Mouse (Mus musculus): ENCODE measurements around the gene Zfp1. TPM values are rescaled to one million over a fixed set of nuclear protein-coding genes. Genes with fewer than 3 reads are reported as not detected.

Zfp1 gene
- polyA plus RNA-seq, 1 experiment from 2014 or later, result 16.0 TPM

- 85% methylated on average over 2 of the region's 2 CpGs for WGBS
- peak; percentile 15; the same call in 1 of the 2 replicates for ATAC-seq
These were observed 38.2 kb upstream of the Zfp1 start for GRCm38 (mm10) chr8:111604986-111605385.

GRCm38 (mm10) chr8:111606961-111607360, 36.2 kb upstream of the Zfp1 start:
- Histone ChIP-seq H3K27me3 (replicated peaks; ENCODE audit: control insufficient read depth, insufficient read depth, low read length) (no peaks in the 10 kb centered on the region), H3K4me2 (ENCODE audit: low read depth, low read length) (no peak overlapping the region), H3K27ac (ENCODE audit: low read length) (0 out of 2 replicates have a peak overlapping the region, but pooled peaks have one; percentile 29), H3K9me3 (ENCODE audit: control insufficient read depth, low read length) (no peaks in the 10 kb centered on the region), H3K4me1 (ENCODE audit: control insufficient read depth, insufficient read depth, low read length) (peaks cover 9% of the 10 kb centered on the region), H3K4me3 (ENCODE audit: low read length) (no peak overlapping the region), H3K9ac (ENCODE audit: low read depth, low read length) (no peak overlapping the region), H3K36me3 (ENCODE audit: control insufficient read depth, insufficient read depth, low read length) (no peaks in the 10 kb centered on the region)
- 82% methylated on average over 9 of the region's 9 CpGs for WGBS
- ATAC-seq, result peak; percentile 14; the same call in 1 of the 2 replicates

More at GRCm38 (mm10) chr8:111604986-111605385, 38.2 kb upstream of the Zfp1 start:
- Histone ChIP-seq H3K27ac (ENCODE audit: low read length) (no peak overlapping the region), H3K9me3 (ENCODE audit: control insufficient read depth, low read length) (no peaks in the 10 kb centered on the region), H3K4me2 (ENCODE audit: low read depth, low read length) (no peak overlapping the region), H3K9ac (ENCODE audit: low read depth, low read length) (no peak overlapping the region), H3K27me3 (replicated peaks; ENCODE audit: control insufficient read depth, insufficient read depth, low read length) (no peaks in the 10 kb centered on the region), H3K36me3 (ENCODE audit: control insufficient read depth, insufficient read depth, low read length) (no peaks in the 10 kb centered on the region), H3K4me3 (ENCODE audit: low read length) (no peak overlapping the region), H3K4me1 (ENCODE audit: control insufficient read depth, insufficient read depth, low read length) (peaks cover 11% of the 10 kb centered on the region)

GRCm38 (mm10) chr8:111607414-111607813, 35.8 kb upstream of the Zfp1 start:
- H3K9me3 ChIP-seq (ENCODE audit: control insufficient read depth, low read length), result no peaks in the 10 kb centered on the region
- no peak overlapping the region for H3K4me2 ChIP-seq (ENCODE audit: low read depth, low read length)
- no peak overlapping the region for H3K9ac ChIP-seq (ENCODE audit: low read depth, low read length)
- peak overlapping the region; percentile 31; the same call in 1 of the 2 replicates for H3K27ac ChIP-seq (ENCODE audit: low read length)
- H3K36me3 ChIP-seq (ENCODE audit: control insufficient read depth, insufficient read depth, low read length), result no peaks in the 10 kb centered on the region
- H3K27me3 ChIP-seq (replicated peaks; ENCODE audit: control insufficient read depth, insufficient read depth, low read length), result no peaks in the 10 kb centered on the region
- peaks cover 9% of the 10 kb centered on the region for H3K4me1 ChIP-seq (ENCODE audit: control insufficient read depth, insufficient read depth, low read length)
- WGBS, result 66% methylated on average over 7 of the region's 7 CpGs
- peak; percentile 70 for ATAC-seq
- H3K4me3 ChIP-seq (ENCODE audit: low read length), result no peak overlapping the region

GRCm38 (mm10) chr8:111613181-111613580, 30.0 kb upstream of the Zfp1 start:
- peak; percentile 53; the same call in 1 of the 2 replicates for ATAC-seq
- no peak overlapping the region for H3K27ac ChIP-seq (ENCODE audit: low read length)
- no peak overlapping the region for H3K4me2 ChIP-seq (ENCODE audit: low read depth, low read length)
- no peak overlapping the region for H3K9ac ChIP-seq (ENCODE audit: low read depth, low read length)
- 62% methylated on average over 5 of the region's 5 CpGs for WGBS
- no peaks in the 10 kb centered on the region for H3K9me3 ChIP-seq (ENCODE audit: control insufficient read depth, low read length)
- no peaks in the 10 kb centered on the region for H3K36me3 ChIP-seq (ENCODE audit: control insufficient read depth, insufficient read depth, low read length)
- no peaks in the 10 kb centered on the region for H3K27me3 ChIP-seq (replicated peaks; ENCODE audit: control insufficient read depth, insufficient read depth, low read length)
- peaks cover 3% of the 10 kb centered on the region; the same call in 1 of the 2 replicates for H3K4me1 ChIP-seq (ENCODE audit: control insufficient read depth, insufficient read depth, low read length)
- no peak overlapping the region for H3K4me3 ChIP-seq (ENCODE audit: low read length)

- H3K4me3 ChIP-seq (ENCODE audit: low read length), result no peak overlapping the region
- peak; percentile 29; the same call in 1 of the 2 replicates for ATAC-seq
- H3K36me3 ChIP-seq (ENCODE audit: control insufficient read depth, insufficient read depth, low read length), result no peaks in the 10 kb centered on the region
- peaks cover 9% of the 10 kb centered on the region for H3K4me1 ChIP-seq (ENCODE audit: control insufficient read depth, insufficient read depth, low read length)
- no peaks in the 10 kb centered on the region for H3K9me3 ChIP-seq (ENCODE audit: control insufficient read depth, low read length)
- H3K4me2 ChIP-seq (ENCODE audit: low read depth, low read length), result no peak overlapping the region
- H3K9ac ChIP-seq (ENCODE audit: low read depth, low read length), result no peak overlapping the region
- H3K27me3 ChIP-seq (replicated peaks; ENCODE audit: control insufficient read depth, insufficient read depth, low read length), result no peaks in the 10 kb centered on the region
- no peak overlapping the region; the same call in 1 of the 2 replicates for H3K27ac ChIP-seq (ENCODE audit: low read length)
- WGBS, result 78% methylated on average over 6 of the region's 6 CpGs
These were observed 28.2 kb upstream of the Zfp1 start for GRCm38 (mm10) chr8:111614786-111615701.

- no peak overlapping the region for H3K27ac ChIP-seq (ENCODE audit: low read length)
- no peaks in the 10 kb centered on the region for H3K9me3 ChIP-seq (ENCODE audit: control insufficient read depth, low read length)
- no peak overlapping the region for H3K4me3 ChIP-seq (ENCODE audit: low read length)
- no peaks in the 10 kb centered on the region for H3K27me3 ChIP-seq (replicated peaks; ENCODE audit: control insufficient read depth, insufficient read depth, low read length)
- no peak overlapping the region for H3K4me2 ChIP-seq (ENCODE audit: low read depth, low read length)
- 66% methylated on average over 6 of the region's 6 CpGs for WGBS
- no peaks in the 10 kb centered on the region for H3K36me3 ChIP-seq (ENCODE audit: control insufficient read depth, insufficient read depth, low read length)
- peaks cover 13% of the 10 kb centered on the region for H3K4me1 ChIP-seq (ENCODE audit: control insufficient read depth, insufficient read depth, low read length)
- ATAC-seq, result 0 out of 2 replicates have a peak, but pooled peaks have one; percentile 20
- H3K9ac ChIP-seq (ENCODE audit: low read depth, low read length), result no peak overlapping the region
These were observed 25.4 kb upstream of the Zfp1 start for GRCm38 (mm10) chr8:111617812-111618211.

GRCm38 (mm10) chr8:111618273-111618672, 24.9 kb upstream of the Zfp1 start:
- no peak overlapping the region for H3K4me2 ChIP-seq (ENCODE audit: low read depth, low read length)
- no peaks in the 10 kb centered on the region for H3K36me3 ChIP-seq (ENCODE audit: control insufficient read depth, insufficient read depth, low read length)
- no peak overlapping the region for H3K4me3 ChIP-seq (ENCODE audit: low read length)
- H3K27ac ChIP-seq (ENCODE audit: low read length), result no peak overlapping the region
- ATAC-seq, result no peak
- peaks cover 13% of the 10 kb centered on the region for H3K4me1 ChIP-seq (ENCODE audit: control insufficient read depth, insufficient read depth, low read length)
- no peaks in the 10 kb centered on the region for H3K27me3 ChIP-seq (replicated peaks; ENCODE audit: control insufficient read depth, insufficient read depth, low read length)
- H3K9ac ChIP-seq (ENCODE audit: low read depth, low read length), result no peak overlapping the region
- WGBS, result 94% methylated on average over 4 of the region's 4 CpGs
- H3K9me3 ChIP-seq (ENCODE audit: control insufficient read depth, low read length), result no peaks in the 10 kb centered on the region

GRCm38 (mm10) chr8:111619936-111620335, 23.3 kb upstream of the Zfp1 start:
- Histone ChIP-seq H3K4me2 (ENCODE audit: low read depth, low read length) (no peak overlapping the region), H3K27ac (ENCODE audit: low read length) (no peak overlapping the region), H3K9me3 (ENCODE audit: control insufficient read depth, low read length) (no peaks in the 10 kb centered on the region), H3K36me3 (ENCODE audit: control insufficient read depth, insufficient read depth, low read length) (no peaks in the 10 kb centered on the region), H3K27me3 (replicated peaks; ENCODE audit: control insufficient read depth, insufficient read depth, low read length) (no peaks in the 10 kb centered on the region), H3K4me3 (ENCODE audit: low read length) (no peak overlapping the region), H3K4me1 (ENCODE audit: control insufficient read depth, insufficient read depth, low read length) (peaks cover 18% of the 10 kb centered on the region), H3K9ac (ENCODE audit: low read depth, low read length) (no peak overlapping the region)
- WGBS, result 56% methylated on average over 1 of the region's 1 CpGs
- no peak for ATAC-seq

GRCm38 (mm10) chr8:111622104-111622503, 21.1 kb upstream of the Zfp1 start:
- Histone ChIP-seq H3K4me2 (ENCODE audit: low read depth, low read length) (no peak overlapping the region), H3K27me3 (replicated peaks; ENCODE audit: control insufficient read depth, insufficient read depth, low read length) (no peaks in the 10 kb centered on the region), H3K4me1 (ENCODE audit: control insufficient read depth, insufficient read depth, low read length) (peaks cover 22% of the 10 kb centered on the region), H3K36me3 (ENCODE audit: control insufficient read depth, insufficient read depth, low read length) (no peaks in the 10 kb centered on the region), H3K9ac (ENCODE audit: low read depth, low read length) (no peak overlapping the region), H3K27ac (ENCODE audit: low read length) (peak overlapping the region; percentile 54; the same call in 1 of the 2 replicates), H3K9me3 (ENCODE audit: control insufficient read depth, low read length) (no peaks in the 10 kb centered on the region), H3K4me3 (ENCODE audit: low read length) (no peak overlapping the region)
- ATAC-seq, result no peak
- 85% methylated on average over 3 of the region's 3 CpGs for WGBS

Data from intestine, embryonic 16.5 days (tissue).